Mouse (Mus musculus) midbrain, embryonic 13.5 days (tissue): Measurements from ENCODE around the gene Fam189a1. TPM values are rescaled to one million over a fixed set of nuclear protein-coding genes. Genes with fewer than 3 reads are reported as not detected.

ENCODE experiments used
- ATAC-seq: fragments of 200-750 bp; cut with Nextera tagmentation; 2 replicates; pipeline ENCODE4 v1.8.0; 2017; ENCODE audit warnings: mild to moderate bottlenecking, moderate TSS enrichment, moderate library complexity
- H3K27ac ChIP-seq: fragments of 300-500 bp; sonication (generic); 2 replicates; pipeline ENCODE4 v1.5.1; 2015; ENCODE audit warnings: inconsistent platforms, mild to moderate bottlenecking, moderate library complexity
- H3K27me3 ChIP-seq: fragments of 300-500 bp; sonication (generic); 2 replicates; pipeline ENCODE4 v1.6.1; 2015; ENCODE audit warnings: mild to moderate bottlenecking, inconsistent platforms
- H3K36me3 ChIP-seq: fragments of 300-500 bp; sonication (generic); 2 replicates; pipeline ENCODE4 v1.6.1; 2015; ENCODE audit warnings: mild to moderate bottlenecking, inconsistent platforms
- H3K4me1 ChIP-seq: fragments of 300-500 bp; sonication (generic); replicated peaks from 2 replicates; pipeline ENCODE4 v1.6.1; 2015; ENCODE audit warnings: inconsistent platforms
- H3K4me2 ChIP-seq: fragments of 300-500 bp; sonication (generic); replicated peaks from 2 replicates; pipeline ENCODE4 v1.6.1; 2015; ENCODE audit warnings: moderate library complexity, mild to moderate bottlenecking, inconsistent platforms
- H3K4me3 ChIP-seq: fragments of 300-500 bp; sonication (generic); replicated peaks from 2 replicates; pipeline ENCODE4 v1.5.1; 2015; ENCODE audit warnings: mild to moderate bottlenecking, inconsistent platforms
- H3K9ac ChIP-seq: fragments of 300-500 bp; sonication (generic); replicated peaks from 2 replicates; pipeline ENCODE4 v1.6.1; 2015; ENCODE audit warnings: mild to moderate bottlenecking, inconsistent platforms
- H3K9me3 ChIP-seq: fragments of 300-500 bp; sonication (generic); 2 replicates; pipeline ENCODE4 v1.6.1; 2016; ENCODE audit warnings: mild to moderate bottlenecking, inconsistent platforms
- WGBS: fragments of 180-500 bp; shearing (Covaris S2); methylation state at CpG from one replicate; pipeline ENCODE4 v1.1.7; 2015; 5-methylcytosine and 5-hydroxymethylcytosine counted together
- polyA plus RNA-seq: library from polyadenylated mRNA; unstranded; fragments of >200 nt; fragmentation: Nextera tagmentation; extraction: Ambion mirVana; gene quantifications from 2 replicates; pipeline ENCODE4 v1.2.1, GENCODE M21; 2015

The Fam189a1 gene
- polyA plus RNA-seq, 1 experiment from 2014 or later, result 5.9 TPM

- Histone ChIP-seq H3K27me3 (no peaks in the 10 kb centered on the region), H3K27ac (no peak overlapping the region), H3K4me3 (no peak overlapping the region), H3K9ac (no peak overlapping the region), H3K4me1 (no peaks in the 10 kb centered on the region; the same call in 1 of the 2 replicates), H3K36me3 (no peaks in the 10 kb centered on the region), H3K9me3 (no peaks in the 10 kb centered on the region), H3K4me2 (no peak overlapping the region)
- ATAC-seq, result no peak
- 32% methylated on average over 6 of the region's 6 CpGs for WGBS
These were observed 11.5 kb downstream of the Fam189a1 start for GRCm38 (mm10) chr7:65144881-65145280.

GRCm38 (mm10) chr7:65141907-65142698 lies 14.3 kb downstream of the Fam189a1 start:
- 59% methylated on average over 6 of the region's 6 CpGs for WGBS
- no peak overlapping the region for H3K27ac ChIP-seq
- H3K4me2 ChIP-seq, result no peak overlapping the region
- no peaks in the 10 kb centered on the region for H3K36me3 ChIP-seq
- no peaks in the 10 kb centered on the region for H3K27me3 ChIP-seq
- no peaks in the 10 kb centered on the region; the same call in 1 of the 2 replicates for H3K4me1 ChIP-seq
- ATAC-seq, result no peak
- no peak overlapping the region for H3K4me3 ChIP-seq
- H3K9me3 ChIP-seq, result no peaks in the 10 kb centered on the region
- H3K9ac ChIP-seq, result no peak overlapping the region

GRCm38 (mm10) chr7:65140832-65141231 lies 15.5 kb downstream of the Fam189a1 start:
- no peak for ATAC-seq
- H3K4me1 ChIP-seq, result no peaks in the 10 kb centered on the region; the same call in 1 of the 2 replicates
- no peak overlapping the region for H3K9ac ChIP-seq
- no peak overlapping the region for H3K4me2 ChIP-seq
- no peaks in the 10 kb centered on the region for H3K27me3 ChIP-seq
- no peaks in the 10 kb centered on the region for H3K36me3 ChIP-seq
- no peak overlapping the region for H3K4me3 ChIP-seq
- no peak overlapping the region for H3K27ac ChIP-seq
- no peaks in the 10 kb centered on the region for H3K9me3 ChIP-seq
- WGBS, result 82% methylated on average over 5 of the region's 5 CpGs

- H3K4me3 ChIP-seq, result no peak overlapping the region
- no peak overlapping the region for H3K9ac ChIP-seq
- H3K9me3 ChIP-seq, result no peaks in the 10 kb centered on the region
- no peak overlapping the region for H3K4me2 ChIP-seq
- no peaks in the 10 kb centered on the region for H3K36me3 ChIP-seq
- 82% methylated on average over 5 of the region's 5 CpGs for WGBS
- no peaks in the 10 kb centered on the region; the same call in 1 of the 2 replicates for H3K4me1 ChIP-seq
- no peak for ATAC-seq
- H3K27ac ChIP-seq, result no peak overlapping the region
- no peaks in the 10 kb centered on the region for H3K27me3 ChIP-seq
These were observed 16.3 kb downstream of the Fam189a1 start for GRCm38 (mm10) chr7:65140099-65140498.

- no peaks in the 10 kb centered on the region for H3K36me3 ChIP-seq
- H3K4me3 ChIP-seq, result no peak overlapping the region
- WGBS, result 90% methylated on average over 3 of the region's 3 CpGs
- no peak overlapping the region for H3K9ac ChIP-seq
- H3K27me3 ChIP-seq, result no peaks in the 10 kb centered on the region
- ATAC-seq, result no peak
- no peak overlapping the region for H3K27ac ChIP-seq
- H3K4me2 ChIP-seq, result no peak overlapping the region
- no peaks in the 10 kb centered on the region for H3K4me1 ChIP-seq
- no peaks in the 10 kb centered on the region for H3K9me3 ChIP-seq
These were observed 32.6 kb downstream of the Fam189a1 start for GRCm38 (mm10) chr7:65123766-65124165.

GRCm38 (mm10) chr7:65116903-65117302 lies 39.5 kb downstream of the Fam189a1 start:
- no peak for ATAC-seq
- H3K27me3 ChIP-seq, result no peaks in the 10 kb centered on the region
- H3K4me1 ChIP-seq, result no peaks in the 10 kb centered on the region
- 94% methylated on average over 7 of the region's 7 CpGs for WGBS
- H3K9ac ChIP-seq, result no peak overlapping the region
- no peak overlapping the region for H3K4me3 ChIP-seq
- H3K36me3 ChIP-seq, result no peaks in the 10 kb centered on the region
- H3K9me3 ChIP-seq, result no peaks in the 10 kb centered on the region
- H3K27ac ChIP-seq, result no peak overlapping the region
- H3K4me2 ChIP-seq, result no peak overlapping the region

- 85% methylated on average over 3 of the region's 3 CpGs for WGBS
- H3K27ac ChIP-seq, result no peak overlapping the region
- no peaks in the 10 kb centered on the region for H3K27me3 ChIP-seq
- H3K4me2 ChIP-seq, result no peak overlapping the region
- H3K36me3 ChIP-seq, result no peaks in the 10 kb centered on the region
- no peak overlapping the region for H3K9ac ChIP-seq
- H3K4me3 ChIP-seq, result no peak overlapping the region
- H3K4me1 ChIP-seq, result no peaks in the 10 kb centered on the region
- no peak for ATAC-seq
- H3K9me3 ChIP-seq, result no peaks in the 10 kb centered on the region
These were observed 41.0 kb downstream of the Fam189a1 start for GRCm38 (mm10) chr7:65115366-65115765.

GRCm38 (mm10) chr7:65111664-65112063 lies 44.7 kb downstream of the Fam189a1 start:
- no peak for ATAC-seq
- WGBS, result 91% methylated on average over 9 of the region's 9 CpGs
- H3K9me3 ChIP-seq, result no peaks in the 10 kb centered on the region
- no peak overlapping the region for H3K4me2 ChIP-seq
- H3K9ac ChIP-seq, result no peak overlapping the region
- no peak overlapping the region for H3K27ac ChIP-seq
- H3K27me3 ChIP-seq, result no peaks in the 10 kb centered on the region
- H3K4me1 ChIP-seq, result no peaks in the 10 kb centered on the region
- no peaks in the 10 kb centered on the region for H3K36me3 ChIP-seq
- no peak overlapping the region for H3K4me3 ChIP-seq

- Histone ChIP-seq H3K27ac (no peak overlapping the region), H3K4me2 (no peak overlapping the region), H3K4me3 (no peak overlapping the region), H3K9me3 (no peaks in the 10 kb centered on the region), H3K36me3 (no peaks in the 10 kb centered on the region), H3K9ac (no peak overlapping the region), H3K4me1 (no peaks in the 10 kb centered on the region), H3K27me3 (no peaks in the 10 kb centered on the region)
- 94% methylated on average over 3 of the region's 3 CpGs for WGBS
- no peak for ATAC-seq
These were observed 50.8 kb downstream of the Fam189a1 start for GRCm38 (mm10) chr7:65105566-65105965.

GRCm38 (mm10) chr7:65105097-65105467 lies 51.3 kb downstream of the Fam189a1 start:
- H3K9me3 ChIP-seq, result no peaks in the 10 kb centered on the region
- no peak overlapping the region for H3K4me2 ChIP-seq
- H3K27me3 ChIP-seq, result no peaks in the 10 kb centered on the region
- no peaks in the 10 kb centered on the region for H3K36me3 ChIP-seq
- no peak overlapping the region for H3K9ac ChIP-seq
- no peak overlapping the region for H3K27ac ChIP-seq
- ATAC-seq, result no peak
- no peaks in the 10 kb centered on the region for H3K4me1 ChIP-seq
- H3K4me3 ChIP-seq, result no peak overlapping the region
- 89% methylated on average over 4 of the region's 4 CpGs for WGBS

- no peak for ATAC-seq
- WGBS, result 94% methylated on average over 17 of the region's 17 CpGs
- no peak overlapping the region for H3K9ac ChIP-seq
These were observed 51.9 kb downstream of the Fam189a1 start for GRCm38 (mm10) chr7:65104207-65105096.

GRCm38 (mm10) chr7:65101661-65102060 lies 54.7 kb downstream of the Fam189a1 start:
- no peak for ATAC-seq
- Histone ChIP-seq H3K36me3 (no peaks in the 10 kb centered on the region), H3K9me3 (no peaks in the 10 kb centered on the region), H3K4me3 (no peak overlapping the region), H3K4me2 (no peak overlapping the region), H3K4me1 (no peaks in the 10 kb centered on the region), H3K27ac (no peak overlapping the region), H3K27me3 (no peaks in the 10 kb centered on the region), H3K9ac (no peak overlapping the region)
- 90% methylated on average over 2 of the region's 2 CpGs for WGBS

More at GRCm38 (mm10) chr7:65104207-65105096, 51.9 kb downstream of the Fam189a1 start:
- H3K4me2 ChIP-seq, result no peak overlapping the region
- H3K27ac ChIP-seq, result no peak overlapping the region
- H3K9me3 ChIP-seq, result no peaks in the 10 kb centered on the region
- no peaks in the 10 kb centered on the region for H3K36me3 ChIP-seq
- no peaks in the 10 kb centered on the region for H3K27me3 ChIP-seq
- H3K4me1 ChIP-seq, result no peaks in the 10 kb centered on the region
- H3K4me3 ChIP-seq, result no peak overlapping the region
